Mouse (Mus musculus): ENCODE measurements around the gene Maml2. TPM values are rescaled to one million over a fixed set of nuclear protein-coding genes. Genes with fewer than 3 reads are reported as not detected.

Maml2 gene
- polyA plus RNA-seq, 1 experiment from 2014 or later = 11.6 TPM

GRCm38 (mm10) chr9:13599800-13600199 lies 302.0 kb downstream of the Maml2 start:
- Histone ChIP-seq H3K4me1 (replicated peaks) (peaks cover 16% of the 10 kb centered on the region), H3K4me3 (no peak overlapping the region), H3K9me3 (replicated peaks) (no peaks in the 10 kb centered on the region), H3K27ac (ENCODE audit: poor library complexity, severe bottlenecking) (no peak overlapping the region), H3K9ac (no peak overlapping the region), H3K27me3 (replicated peaks) (no peaks in the 10 kb centered on the region), H3K4me2 (no peak overlapping the region), H3K36me3 (no peaks in the 10 kb centered on the region)
- ATAC-seq (ENCODE audit: insufficient number of reproducible peaks, low FRiP score) = no peak
- WGBS = 88% methylated on average over 6 of the region's 6 CpGs

GRCm38 (mm10) chr9:13601729-13602128 lies 304.0 kb downstream of the Maml2 start:
- H3K27me3 ChIP-seq (replicated peaks) = no peaks in the 10 kb centered on the region
- H3K9ac ChIP-seq = no peak overlapping the region
- H3K4me1 ChIP-seq (replicated peaks) = peaks cover 8% of the 10 kb centered on the region; the same call in 1 of the 2 replicates
- no peak overlapping the region for H3K4me2 ChIP-seq
- no peaks in the 10 kb centered on the region for H3K9me3 ChIP-seq (replicated peaks)
- no peaks in the 10 kb centered on the region for H3K36me3 ChIP-seq
- 78% methylated on average over 3 of the region's 3 CpGs for WGBS
- no peak for ATAC-seq (ENCODE audit: insufficient number of reproducible peaks, low FRiP score)
- H3K27ac ChIP-seq (ENCODE audit: poor library complexity, severe bottlenecking) = no peak overlapping the region
- no peak overlapping the region for H3K4me3 ChIP-seq

DNA sequence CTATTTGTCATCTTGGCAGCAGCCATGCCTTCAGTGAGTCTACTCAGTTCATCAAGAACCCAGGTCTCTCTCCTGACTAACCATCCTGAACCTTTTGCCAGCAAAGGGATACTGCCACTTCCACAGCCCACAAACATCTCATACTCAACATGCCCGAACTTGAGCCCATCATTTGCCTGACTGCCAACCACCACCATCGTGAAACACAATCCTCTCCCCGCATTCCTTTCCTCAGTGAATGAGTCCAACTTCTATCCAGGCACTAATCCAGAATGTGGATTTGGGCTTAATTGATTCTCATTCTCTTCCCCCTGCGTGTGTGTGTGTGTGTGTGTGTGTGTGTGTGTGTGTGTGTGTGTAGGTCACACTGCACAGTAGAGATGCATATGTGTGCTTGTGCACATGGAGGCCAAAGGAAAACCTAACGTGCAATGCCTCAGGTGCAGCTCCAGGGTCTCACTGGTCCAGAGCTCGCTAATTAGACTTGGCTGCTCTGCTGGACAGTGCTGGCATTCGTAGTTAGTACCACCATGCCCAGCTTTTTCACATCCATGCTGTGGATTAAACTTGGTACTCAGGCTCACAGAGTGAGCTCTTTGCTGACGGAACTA lies 305.9 kb downstream of the Maml2 start:
- H3K4me1 ChIP-seq (replicated peaks) = peaks cover 5% of the 10 kb centered on the region; the same call in 1 of the 2 replicates
- 81% methylated on average over 8 of the region's 8 CpGs for WGBS

GRCm38 (mm10) chr9:13607609-13608185 lies 309.9 kb downstream of the Maml2 start:
- H3K4me3 ChIP-seq = no peak overlapping the region
- H3K4me2 ChIP-seq = no peak overlapping the region
- H3K27ac ChIP-seq (ENCODE audit: poor library complexity, severe bottlenecking) = no peak overlapping the region
- H3K36me3 ChIP-seq = no peaks in the 10 kb centered on the region
- no peaks in the 10 kb centered on the region for H3K9me3 ChIP-seq (replicated peaks)
- 75% methylated on average over 8 of the region's 8 CpGs for WGBS
- no peaks in the 10 kb centered on the region for H3K27me3 ChIP-seq (replicated peaks)
- H3K4me1 ChIP-seq (replicated peaks) = peaks cover 24% of the 10 kb centered on the region
- no peak overlapping the region for H3K9ac ChIP-seq
- ATAC-seq (ENCODE audit: insufficient number of reproducible peaks, low FRiP score) = no peak

More for the DNA sequence above, 305.9 kb downstream of the Maml2 start:
- Histone ChIP-seq H3K4me3 (no peak overlapping the region), H3K9me3 (replicated peaks) (no peaks in the 10 kb centered on the region), H3K4me2 (no peak overlapping the region), H3K27ac (ENCODE audit: poor library complexity, severe bottlenecking) (no peak overlapping the region), H3K36me3 (no peaks in the 10 kb centered on the region), H3K9ac (no peak overlapping the region), H3K27me3 (replicated peaks) (no peaks in the 10 kb centered on the region)
- no peak for ATAC-seq (ENCODE audit: insufficient number of reproducible peaks, low FRiP score)

DNA sequence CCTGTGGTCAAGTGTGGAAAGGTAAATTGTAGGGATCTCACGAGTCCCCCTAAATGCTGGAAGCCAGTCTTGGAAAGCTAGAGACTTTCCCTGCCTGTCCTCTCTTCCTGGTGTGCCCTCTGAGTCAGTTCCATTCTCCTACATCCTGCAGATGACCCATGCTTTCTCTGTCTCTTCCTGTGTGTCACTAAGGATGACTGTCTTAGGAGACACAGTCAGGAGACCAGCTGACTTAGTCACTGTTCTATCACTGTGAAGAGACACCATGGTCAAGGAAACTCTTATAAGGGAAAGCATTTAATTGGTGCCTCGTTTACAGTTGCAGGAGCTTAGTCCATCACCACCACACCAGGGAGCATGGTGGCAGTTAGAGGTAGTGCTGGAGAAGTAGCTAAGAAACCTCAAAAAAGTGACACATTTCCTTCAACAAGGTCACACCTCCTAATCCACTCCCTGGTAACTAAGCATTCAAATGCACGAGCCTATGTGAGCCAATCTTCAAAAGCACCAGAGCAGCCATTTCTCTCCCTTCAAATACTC lies 310.8 kb downstream of the Maml2 start:
- Histone ChIP-seq H3K36me3 (no peaks in the 10 kb centered on the region), H3K27me3 (replicated peaks) (no peaks in the 10 kb centered on the region), H3K4me1 (replicated peaks) (peaks cover 33% of the 10 kb centered on the region), H3K9me3 (replicated peaks) (no peaks in the 10 kb centered on the region), H3K9ac (no peak overlapping the region), H3K4me2 (no peak overlapping the region), H3K4me3 (no peak overlapping the region), H3K27ac (ENCODE audit: poor library complexity, severe bottlenecking) (no peak overlapping the region)
- ATAC-seq (ENCODE audit: insufficient number of reproducible peaks, low FRiP score) = no peak
- 39% methylated on average over 3 of the region's 3 CpGs for WGBS

- no peaks in the 10 kb centered on the region for H3K27me3 ChIP-seq (replicated peaks)
- peaks cover 41% of the 10 kb centered on the region for H3K4me1 ChIP-seq (replicated peaks)
- H3K4me2 ChIP-seq = no peak overlapping the region
- no peak for ATAC-seq (ENCODE audit: insufficient number of reproducible peaks, low FRiP score)
- WGBS = 54% methylated on average over 3 of the region's 3 CpGs
- no peak overlapping the region for H3K4me3 ChIP-seq
- H3K9me3 ChIP-seq (replicated peaks) = no peaks in the 10 kb centered on the region
- no peak overlapping the region for H3K27ac ChIP-seq (ENCODE audit: poor library complexity, severe bottlenecking)
- no peaks in the 10 kb centered on the region for H3K36me3 ChIP-seq
- H3K9ac ChIP-seq = no peak overlapping the region
Measured at GRCm38 (mm10) chr9:13611561-13611960, 313.8 kb downstream of the Maml2 start.

- H3K4me3 ChIP-seq = no peak overlapping the region
- H3K4me2 ChIP-seq = no peak overlapping the region
- ATAC-seq (ENCODE audit: insufficient number of reproducible peaks, low FRiP score) = no peak
- H3K27ac ChIP-seq (ENCODE audit: poor library complexity, severe bottlenecking) = no peak overlapping the region
- 70% methylated on average over 8 of the region's 8 CpGs for WGBS
- H3K27me3 ChIP-seq (replicated peaks) = no peaks in the 10 kb centered on the region
- peaks cover 41% of the 10 kb centered on the region for H3K4me1 ChIP-seq (replicated peaks)
- no peaks in the 10 kb centered on the region for H3K36me3 ChIP-seq
- no peak overlapping the region for H3K9ac ChIP-seq
- H3K9me3 ChIP-seq (replicated peaks) = no peaks in the 10 kb centered on the region
Measured at GRCm38 (mm10) chr9:13612371-13612770, 314.6 kb downstream of the Maml2 start.

DNA sequence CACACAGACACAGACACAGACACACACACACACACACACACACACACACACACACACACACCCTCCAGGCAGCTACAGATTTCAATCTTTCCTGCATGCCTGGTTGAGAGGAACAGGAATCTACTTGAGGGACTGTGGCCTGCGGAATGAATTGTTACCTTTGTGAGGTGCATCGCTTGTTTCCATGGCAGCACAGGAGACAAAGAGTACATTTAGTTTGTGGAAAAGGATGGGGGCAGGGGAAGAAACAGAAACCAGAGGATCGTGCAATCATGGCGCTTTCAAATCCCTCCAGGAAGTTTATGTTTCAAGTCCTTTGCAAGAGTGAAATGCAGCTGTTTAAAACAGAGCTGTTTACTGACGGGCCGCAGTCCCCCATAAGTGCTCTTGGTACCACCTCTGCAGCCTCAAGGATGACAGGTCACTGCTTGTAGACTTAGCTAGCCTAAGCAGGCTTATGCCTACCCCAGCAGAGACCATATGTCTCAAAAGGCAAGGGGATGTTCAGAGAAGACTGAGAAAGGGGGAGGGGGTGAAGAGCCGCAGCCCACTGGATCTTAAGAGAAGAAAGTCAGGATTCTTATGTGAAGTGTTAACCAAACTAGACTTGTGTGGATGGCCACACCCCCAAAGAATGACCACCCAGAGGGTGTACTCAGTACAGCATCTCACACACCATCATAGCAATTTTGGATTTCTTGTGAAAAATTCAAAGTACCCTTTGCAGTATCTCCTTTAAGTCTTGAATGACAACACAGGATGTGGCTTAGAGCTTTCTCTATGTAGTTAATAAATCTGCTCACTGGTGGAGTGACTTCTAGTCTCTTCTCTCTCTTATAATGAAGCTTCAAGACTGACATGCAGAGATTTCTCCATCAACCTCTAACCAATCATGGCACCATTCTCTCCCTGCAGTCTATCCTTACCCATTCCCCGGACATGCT lies 315.8 kb downstream of the Maml2 start:
- H3K27ac ChIP-seq (ENCODE audit: poor library complexity, severe bottlenecking) = no peak overlapping the region
- ATAC-seq (ENCODE audit: insufficient number of reproducible peaks, low FRiP score) = no peak
- no peak overlapping the region for H3K4me3 ChIP-seq
- H3K9me3 ChIP-seq (replicated peaks) = no peaks in the 10 kb centered on the region
- H3K27me3 ChIP-seq (replicated peaks) = no peaks in the 10 kb centered on the region
- H3K4me2 ChIP-seq = no peak overlapping the region
- 52% methylated on average over 8 of the region's 8 CpGs for WGBS
- H3K9ac ChIP-seq = no peak overlapping the region
- peaks cover 36% of the 10 kb centered on the region for H3K4me1 ChIP-seq (replicated peaks)
- no peaks in the 10 kb centered on the region for H3K36me3 ChIP-seq

DNA sequence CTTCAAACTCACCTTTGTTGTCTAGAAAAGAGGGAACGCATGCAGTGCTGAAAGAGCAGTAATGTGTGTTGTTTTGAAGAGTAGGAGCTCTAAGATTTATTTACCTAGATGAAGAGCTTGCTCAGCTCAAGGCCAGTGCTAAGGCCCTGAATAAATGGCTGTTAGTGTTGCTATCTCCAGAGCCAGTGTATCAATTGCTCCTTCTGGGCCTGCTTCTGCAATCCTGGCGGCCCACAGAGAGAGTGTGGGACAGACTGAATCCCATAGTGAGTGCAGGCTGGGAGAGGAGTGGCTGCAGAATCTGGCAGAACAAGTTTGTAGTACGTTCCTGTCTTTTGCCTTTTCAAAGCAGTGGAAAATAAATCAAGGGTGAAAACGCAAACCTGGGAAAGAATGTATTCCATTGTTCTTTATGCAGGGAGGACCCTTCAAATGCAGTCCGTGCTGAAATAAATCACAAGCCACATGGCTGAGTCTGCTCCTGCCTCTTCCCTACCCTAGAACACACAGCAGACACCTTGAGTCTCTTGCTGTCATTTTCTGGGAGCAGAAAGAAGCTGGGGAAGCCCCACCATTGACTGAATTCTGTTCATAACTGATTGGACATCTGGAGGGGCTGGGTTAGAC lies 318.7 kb downstream of the Maml2 start:
- WGBS = 56% methylated on average over 5 of the region's 5 CpGs
- Histone ChIP-seq H3K9me3 (replicated peaks) (no peaks in the 10 kb centered on the region), H3K27me3 (replicated peaks) (no peaks in the 10 kb centered on the region), H3K4me3 (no peak overlapping the region), H3K36me3 (peaks cover 11% of the 10 kb centered on the region), H3K27ac (ENCODE audit: poor library complexity, severe bottlenecking) (no peak overlapping the region), H3K4me1 (replicated peaks) (peaks cover 26% of the 10 kb centered on the region), H3K4me2 (no peak overlapping the region), H3K9ac (no peak overlapping the region)
- ATAC-seq (ENCODE audit: insufficient number of reproducible peaks, low FRiP score) = no peak

DNA sequence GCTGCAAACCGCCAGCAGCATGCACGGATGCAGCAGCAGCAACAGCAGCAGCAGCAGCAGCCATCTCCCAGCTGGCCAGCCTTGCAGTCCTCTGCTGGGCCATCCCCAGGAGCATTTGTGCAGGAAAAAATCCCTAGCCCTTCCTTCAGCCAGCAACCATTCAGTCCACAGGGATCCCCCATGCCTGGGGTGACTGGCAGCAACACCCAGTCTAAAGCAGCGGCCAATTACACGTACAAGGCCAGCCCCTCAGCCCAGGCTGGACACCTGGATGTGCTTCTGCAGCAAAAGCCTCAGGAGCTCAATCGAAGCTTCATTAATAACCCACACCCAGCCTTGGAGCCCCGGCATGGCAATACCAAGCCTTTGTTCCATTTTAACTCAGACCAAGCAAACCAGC lies 323.0 kb downstream of the Maml2 start:
- H3K27ac ChIP-seq (ENCODE audit: poor library complexity, severe bottlenecking) = no peak overlapping the region
- H3K9me3 ChIP-seq (replicated peaks) = no peaks in the 10 kb centered on the region
- no peak for ATAC-seq (ENCODE audit: insufficient number of reproducible peaks, low FRiP score)
- no peaks in the 10 kb centered on the region for H3K27me3 ChIP-seq (replicated peaks)
- peaks cover 15% of the 10 kb centered on the region for H3K36me3 ChIP-seq
- 0 out of 2 replicates have a peak, but pooled peaks cover 3% of the 10 kb centered on the region for H3K4me1 ChIP-seq (replicated peaks)
- no peak overlapping the region for H3K4me3 ChIP-seq
- no peak overlapping the region for H3K9ac ChIP-seq
- H3K4me2 ChIP-seq = no peak overlapping the region
- WGBS = 73% methylated on average over 6 of the region's 6 CpGs

GRCm38 (mm10) chr9:13621941-13622340 lies 324.2 kb downstream of the Maml2 start:
- Histone ChIP-seq H3K9ac (no peak overlapping the region), H3K4me1 (replicated peaks) (0 out of 2 replicates have a peak, but pooled peaks cover 3% of the 10 kb centered on the region), H3K36me3 (peaks cover 15% of the 10 kb centered on the region), H3K4me3 (no peak overlapping the region), H3K27me3 (replicated peaks) (no peaks in the 10 kb centered on the region), H3K27ac (ENCODE audit: poor library complexity, severe bottlenecking) (no peak overlapping the region), H3K9me3 (replicated peaks) (no peaks in the 10 kb centered on the region), H3K4me2 (no peak overlapping the region)
- 92% methylated on average over 3 of the region's 3 CpGs for WGBS
- ATAC-seq (ENCODE audit: insufficient number of reproducible peaks, low FRiP score) = no peak

Data from heart, embryonic 12.5 days (tissue).